Mouse (Mus musculus): ENCODE measurements around the gene Alg14.

DNA sequence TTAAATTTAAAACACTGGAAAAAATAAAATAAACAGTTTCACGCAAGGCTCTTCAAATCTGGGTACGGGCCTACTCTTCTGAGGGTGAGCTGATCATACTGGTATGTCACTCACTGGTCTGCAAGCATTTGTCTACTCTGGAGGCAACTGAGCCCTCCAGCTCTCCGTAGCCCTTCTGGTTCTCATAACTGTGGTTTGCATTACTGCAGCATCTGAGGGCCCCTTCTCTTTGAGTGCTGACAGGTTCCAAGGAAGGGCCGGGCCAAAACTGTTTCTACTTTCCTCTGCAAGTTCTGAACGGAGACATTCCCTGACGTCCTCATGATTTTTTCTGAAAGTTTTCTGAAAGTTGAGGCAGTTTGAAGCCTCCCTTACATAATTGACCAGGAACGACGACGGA lies 115.8 kb downstream of the Alg14 start:
- TF ChIP-seq GATA1 (IDR thresholded peaks at IDR 0.05; ENCODE audit: low read length): no peak
- no peak for TF ChIP-seq TAL1 (IDR thresholded peaks at IDR 0.05; ENCODE audit: low read length)

Measured in erythroblast, embryonic 14.5 days (primary cell).